Mouse (Mus musculus) hindlimb bud, embryonic 11.5 days (tissue): ENCODE results near the gene Ush2a.

ENCODE experiments used
- DNase-seq: peaks from one replicate; pipeline ENCODE4 v3.0.0-alpha.2; 2012; ENCODE audit warnings: low read depth, low spot score; ENCODE audit errors: extremely low spot score

The Ush2a gene

DNA sequence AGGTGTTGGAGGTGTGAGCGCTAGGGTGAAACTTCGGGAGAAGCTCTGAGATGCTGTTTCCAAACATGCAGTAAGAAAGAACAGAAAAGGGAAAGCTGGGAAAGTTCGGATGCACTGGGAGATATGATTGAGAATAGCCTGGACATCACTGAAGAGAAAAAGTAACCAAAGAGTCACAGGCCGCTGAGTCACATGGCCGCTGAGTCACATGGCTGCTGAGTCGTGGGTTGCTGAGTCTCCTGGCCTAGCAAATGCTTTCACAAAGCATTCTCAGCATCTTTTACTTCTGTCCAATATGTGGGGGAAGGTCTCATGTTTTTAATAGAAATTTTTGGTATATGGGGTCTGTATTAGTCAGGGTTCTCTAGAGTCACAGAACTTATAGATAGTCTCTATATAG lies 500.6 kb downstream of the Ush2a start:
- DNase-seq = no peak

DNA sequence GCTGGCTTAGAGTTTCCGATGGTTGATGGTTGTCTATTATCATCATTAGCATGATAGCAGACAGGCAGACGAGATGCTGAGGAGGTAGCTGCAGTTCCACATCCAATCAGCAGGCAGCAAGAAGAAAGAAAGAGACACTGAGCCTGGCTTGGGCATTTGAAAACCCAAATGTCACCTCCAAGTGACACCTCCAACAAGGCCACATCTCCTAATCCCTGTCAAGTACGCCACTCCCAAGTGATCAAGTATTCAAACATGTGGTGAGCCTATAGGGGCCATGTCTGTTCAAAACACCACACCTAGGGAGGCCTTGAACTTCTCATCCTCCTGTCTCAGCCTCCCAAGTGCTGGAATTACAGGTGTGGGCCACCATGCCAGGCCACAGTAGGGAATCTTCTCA lies 501.9 kb downstream of the Ush2a start:
- no peak for DNase-seq

DNA sequence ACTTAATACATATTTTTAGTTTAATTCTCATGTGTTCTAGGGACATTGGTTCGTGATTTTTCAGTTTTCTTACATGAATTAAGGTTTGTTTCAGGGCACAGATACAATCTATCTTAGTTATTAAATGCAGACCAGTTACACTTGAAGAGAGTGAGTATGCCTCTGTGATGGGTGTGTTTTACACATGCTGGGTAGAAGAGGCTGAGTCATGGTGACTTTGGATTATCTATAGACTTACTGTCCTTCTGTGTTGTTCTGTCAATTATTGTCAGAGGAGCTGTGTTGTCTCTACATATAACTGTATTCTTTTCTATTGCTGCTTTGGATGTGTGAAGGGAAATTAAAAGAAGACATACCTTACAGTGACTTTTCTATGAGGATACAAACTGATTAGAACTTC lies 509.0 kb downstream of the Ush2a start:
- no peak for DNase-seq

DNA sequence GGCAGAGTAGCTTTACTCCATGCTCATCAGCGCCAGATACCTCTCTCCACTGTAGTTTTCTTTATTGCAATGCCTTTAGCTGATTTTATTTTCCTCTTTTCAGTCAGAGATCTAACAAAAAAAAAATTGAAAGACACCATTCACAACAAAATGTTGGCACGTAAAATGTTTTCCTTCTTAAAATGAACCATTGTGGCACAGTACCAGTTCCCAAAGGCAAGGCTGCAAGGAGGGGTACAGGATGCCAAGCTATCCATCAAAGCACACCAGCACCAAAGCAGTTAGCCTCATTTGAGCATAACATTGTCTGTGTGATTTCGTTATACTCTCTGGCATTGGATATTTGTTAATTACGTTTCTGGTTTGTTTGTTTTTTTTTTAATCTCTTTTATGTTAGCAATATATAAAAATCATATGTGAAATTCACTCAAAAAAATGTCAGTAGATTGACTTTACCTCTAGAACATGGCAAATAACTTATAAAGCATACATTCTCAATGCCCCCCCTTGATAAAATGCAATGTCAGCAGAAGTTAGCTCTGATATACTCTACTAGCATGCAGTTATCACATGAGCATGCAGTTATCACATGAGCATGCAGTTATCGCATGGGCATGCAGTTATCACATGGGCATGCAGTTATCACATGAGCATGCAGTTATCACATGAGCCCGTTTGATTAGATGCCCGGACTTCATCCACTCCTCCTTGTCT lies 510.9 kb downstream of the Ush2a start:
- no peak for DNase-seq

DNA sequence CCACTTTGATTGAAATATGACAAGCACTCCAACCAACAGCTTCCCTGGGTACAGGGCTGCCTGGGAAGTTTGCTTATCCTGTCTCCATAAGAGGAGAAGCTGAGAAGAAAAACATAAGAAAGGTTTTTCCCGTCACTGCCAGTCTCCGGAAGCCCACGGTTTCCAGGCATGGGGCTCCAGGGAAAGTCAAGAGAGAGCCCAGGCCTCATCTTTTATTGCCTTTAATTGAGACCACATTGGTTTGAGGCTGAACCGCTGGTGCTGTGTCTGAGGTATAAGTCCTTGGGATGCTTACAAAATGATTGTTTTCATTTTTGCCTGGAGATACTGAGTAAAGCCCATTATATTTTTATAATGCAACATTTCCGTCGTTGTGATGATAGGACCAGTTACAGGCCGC lies 511.8 kb downstream of the Ush2a start:
- peak; percentile 39 for DNase-seq

DNA sequence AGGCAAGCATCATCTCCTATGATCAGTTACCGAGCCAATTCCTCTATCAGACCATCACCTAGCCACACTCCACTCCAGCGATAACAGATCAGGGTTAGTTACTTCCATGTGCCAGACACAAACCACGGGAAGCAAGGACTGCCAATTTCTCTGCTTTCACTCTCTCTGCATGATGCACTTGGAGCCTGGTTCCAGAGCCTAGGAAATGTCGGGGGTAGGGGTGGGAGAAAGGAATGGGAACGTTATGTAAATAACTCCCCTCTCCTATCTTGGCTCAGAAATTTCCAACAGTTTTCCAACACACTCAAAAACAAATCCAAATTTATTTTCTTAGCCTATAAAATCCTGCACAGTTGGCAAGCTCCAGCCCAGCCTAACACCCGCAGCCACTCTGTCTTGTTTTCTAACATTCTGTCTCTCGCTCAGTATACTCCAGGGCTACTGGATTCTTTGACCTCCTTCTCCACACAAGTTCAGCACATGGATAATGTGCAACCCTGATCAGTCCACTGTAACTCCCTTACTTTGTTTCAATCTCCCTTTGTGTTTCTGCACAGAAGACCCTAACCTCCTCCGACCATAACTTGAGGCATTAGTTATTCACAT lies 515.8 kb downstream of the Ush2a start:
- DNase-seq = no peak

DNA sequence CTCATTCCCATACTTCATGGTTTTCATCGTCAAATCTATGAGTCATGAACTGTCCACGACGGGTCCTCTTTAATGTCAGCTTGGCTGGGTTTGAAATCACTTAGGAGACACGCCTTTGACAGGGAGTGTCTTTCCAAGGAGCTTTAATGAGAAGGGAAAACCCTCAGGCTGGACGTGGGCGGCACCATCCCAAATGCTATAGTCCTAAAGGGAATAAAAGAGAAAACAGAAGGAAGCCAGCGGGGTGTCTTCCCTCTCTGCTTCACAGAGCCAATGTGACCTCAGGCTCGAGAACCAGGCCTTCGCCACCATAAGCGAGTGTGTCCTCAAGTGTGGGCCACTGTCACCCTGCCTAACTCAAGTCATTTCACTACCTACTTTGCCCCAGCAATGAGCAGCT lies 523.2 kb downstream of the Ush2a start:
- DNase-seq = no peak

DNA sequence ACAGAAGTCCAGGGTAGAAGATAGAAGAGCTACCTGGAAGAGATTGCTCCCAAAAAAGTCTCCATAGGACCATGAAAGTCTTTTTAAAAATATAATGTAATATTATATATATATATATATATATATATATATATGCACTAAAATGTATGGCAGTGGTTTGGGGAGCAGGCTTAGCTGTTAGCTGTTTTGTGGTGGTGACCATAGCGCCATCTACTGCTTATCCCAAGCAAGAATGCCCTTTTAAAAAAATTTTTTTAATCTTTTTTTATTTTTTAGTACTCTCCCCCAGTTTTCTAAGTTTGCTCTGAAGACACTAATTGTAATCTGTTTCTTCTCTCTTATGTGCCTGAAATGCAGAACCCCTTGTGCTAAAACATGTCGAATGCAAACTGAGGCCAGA lies 543.2 kb downstream of the Ush2a start:
- no peak for DNase-seq

DNA sequence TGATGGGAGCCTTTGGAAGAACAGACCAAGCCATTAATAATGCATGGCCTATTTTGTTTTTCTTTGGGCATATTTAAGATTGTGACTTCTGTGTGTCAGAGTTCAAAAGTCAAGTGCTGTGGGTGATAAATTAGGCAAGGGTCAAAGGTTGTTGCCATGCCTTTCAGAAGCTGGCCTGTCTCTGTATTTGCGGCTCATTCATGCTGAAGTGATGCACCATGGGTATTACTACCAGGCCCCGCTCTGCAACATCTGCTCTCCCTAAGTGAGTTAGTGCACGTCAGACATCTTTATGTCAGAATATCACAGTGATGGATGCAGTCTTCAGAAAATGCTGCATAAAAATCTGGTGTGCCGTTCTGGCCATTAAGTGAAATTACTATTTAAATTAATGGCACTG lies 544.0 kb downstream of the Ush2a start:
- peak; percentile 16 for DNase-seq

DNA sequence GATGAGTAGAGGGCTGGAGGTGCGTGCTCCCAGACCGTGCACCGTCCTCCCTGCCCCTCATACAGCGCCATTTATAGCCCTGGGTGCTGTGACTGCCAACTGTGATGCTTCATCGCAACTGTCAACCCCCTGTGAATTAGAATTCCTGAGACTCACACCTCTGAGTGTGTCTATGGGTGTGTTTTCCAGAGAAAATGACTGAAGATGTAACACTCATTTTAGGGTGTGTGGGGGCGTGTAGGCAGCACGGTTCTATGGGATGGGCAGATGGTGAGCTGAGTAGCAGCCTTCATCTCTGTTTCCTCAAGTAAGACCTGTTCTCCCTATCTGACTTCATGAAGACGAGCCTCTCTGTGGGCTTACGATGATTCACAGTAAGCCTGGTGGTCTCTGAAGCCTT lies 548.8 kb downstream of the Ush2a start:
- no peak for DNase-seq

DNA sequence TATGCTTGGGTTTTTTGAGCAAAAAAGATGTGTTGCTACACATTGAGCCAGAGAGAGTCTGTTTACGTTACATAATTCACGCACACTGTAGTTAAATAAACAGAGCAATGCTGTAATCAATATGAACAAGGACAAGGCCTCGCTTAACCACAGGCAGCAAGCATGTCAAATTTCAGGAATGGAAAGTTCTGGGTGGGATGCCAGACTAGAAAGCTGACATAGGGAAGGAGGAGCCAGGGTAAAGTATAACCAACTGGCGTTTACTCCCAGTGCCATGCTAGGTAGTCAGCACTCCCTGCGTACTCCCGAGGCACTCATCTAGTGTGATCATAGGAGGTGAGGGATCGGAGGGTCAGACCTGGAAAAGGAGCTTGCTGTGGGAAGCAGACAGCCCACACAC lies 553.2 kb downstream of the Ush2a start:
- DNase-seq = no peak

DNA sequence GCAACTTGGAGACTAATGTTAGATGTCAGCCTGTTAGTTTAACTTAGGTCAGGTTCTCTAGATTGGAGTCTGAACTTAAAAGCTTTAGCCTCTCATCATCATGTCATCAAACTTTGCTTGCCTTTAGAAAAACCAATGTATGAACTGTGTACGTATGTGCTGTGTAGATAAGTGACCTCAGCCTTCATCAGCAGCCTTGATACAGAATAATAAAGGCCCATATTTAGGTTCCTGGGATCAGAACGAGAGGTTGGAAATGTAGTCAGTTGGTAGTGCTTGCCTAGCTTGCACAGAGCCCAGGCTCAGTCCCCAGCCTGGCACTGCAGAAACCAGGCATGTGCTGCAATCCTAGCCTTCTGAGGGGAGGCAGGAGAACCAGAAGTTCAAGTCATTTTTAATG lies 562.4 kb downstream of the Ush2a start:
- no peak for DNase-seq

DNA sequence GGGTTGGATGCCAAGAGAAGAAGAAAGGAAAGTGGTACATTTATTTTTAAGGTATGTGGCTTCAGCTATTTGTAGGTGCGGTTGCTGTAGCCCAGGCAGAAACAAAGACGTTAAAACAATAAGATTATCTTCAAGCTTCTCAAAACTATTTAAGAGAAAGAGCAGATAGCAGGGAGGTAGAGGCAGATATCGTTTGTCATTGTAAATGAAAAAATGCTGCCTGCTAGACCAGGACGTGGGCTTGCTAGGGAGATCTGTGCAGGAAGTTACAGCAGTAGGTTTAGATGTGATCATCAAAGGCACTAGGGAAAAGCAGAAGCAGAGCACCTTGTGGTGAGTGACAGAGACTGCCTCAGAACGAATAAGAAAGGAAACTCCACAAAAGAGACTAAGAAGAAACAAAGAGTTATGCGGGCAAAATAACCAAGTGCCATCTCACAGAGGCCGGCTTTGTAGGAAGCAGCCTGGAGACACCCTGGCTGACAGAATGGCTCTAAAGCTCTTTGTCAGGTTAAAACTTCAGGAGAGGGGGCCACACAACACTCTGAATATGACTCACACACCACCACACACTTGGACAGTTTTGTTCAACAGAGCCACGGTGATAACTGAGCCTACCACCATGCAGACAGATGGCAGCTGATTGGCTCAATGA lies 563.2 kb downstream of the Ush2a start:
- no peak for DNase-seq

DNA sequence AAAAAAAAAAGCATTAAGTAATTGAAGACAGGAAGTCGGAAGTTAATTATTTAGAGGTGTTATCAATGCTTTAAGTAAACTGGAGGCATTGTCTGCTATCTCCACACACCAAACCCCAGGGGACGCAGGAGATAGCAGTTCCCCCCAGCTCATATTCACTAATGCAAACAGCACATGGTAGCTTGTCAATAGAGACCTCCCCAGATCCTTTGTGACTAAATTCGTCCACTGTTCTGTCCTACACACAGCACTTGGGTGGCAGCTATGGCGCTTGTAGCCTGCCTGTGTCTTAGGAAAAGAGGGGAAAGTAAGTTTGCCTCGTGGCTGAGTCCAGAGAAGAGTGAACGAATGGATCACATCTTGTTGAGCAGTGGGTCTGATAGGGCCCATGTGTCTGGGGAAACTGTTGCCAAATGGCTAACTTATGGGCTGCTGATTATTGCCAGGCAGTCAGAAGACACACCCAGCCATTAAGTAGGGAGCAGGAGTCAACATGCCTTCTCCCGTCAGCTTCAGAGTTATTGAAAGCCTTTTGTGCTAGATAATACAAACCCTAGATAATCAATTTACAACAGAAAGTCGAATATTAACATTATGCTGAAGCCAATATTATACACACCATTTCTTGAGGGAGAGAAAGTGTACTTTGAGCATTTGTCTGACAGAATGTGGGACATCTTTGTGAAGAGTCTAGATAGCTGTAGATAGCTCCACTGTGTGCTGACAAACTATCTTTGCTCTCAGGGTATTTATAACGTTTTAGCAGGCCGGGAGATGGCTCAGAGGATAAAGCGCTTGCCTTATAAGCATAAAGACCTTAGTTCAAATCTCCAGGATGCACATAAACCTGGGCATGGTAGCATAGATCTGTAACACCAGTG lies 568.9 kb downstream of the Ush2a start:
- DNase-seq = peak; percentile 14

DNA sequence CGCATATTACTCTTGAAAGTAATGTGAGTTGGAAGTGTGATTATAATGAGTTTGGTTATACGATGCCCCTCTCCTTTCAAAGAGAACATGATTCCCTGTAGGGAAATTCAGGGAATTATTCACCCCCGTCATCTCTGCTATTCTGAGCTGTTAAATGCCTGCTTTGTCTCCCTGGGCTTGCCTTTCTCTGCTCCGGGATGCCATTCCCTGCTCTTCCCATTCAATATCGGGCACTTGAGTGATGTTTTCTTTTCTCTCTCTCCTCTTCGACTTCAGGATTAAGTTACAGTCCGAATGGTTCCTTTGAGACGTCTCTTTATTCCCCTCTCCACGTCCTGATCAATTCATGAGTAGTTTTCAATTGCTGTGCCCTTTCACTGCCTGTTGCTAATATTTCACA lies 572.1 kb downstream of the Ush2a start:
- DNase-seq = no peak

DNA sequence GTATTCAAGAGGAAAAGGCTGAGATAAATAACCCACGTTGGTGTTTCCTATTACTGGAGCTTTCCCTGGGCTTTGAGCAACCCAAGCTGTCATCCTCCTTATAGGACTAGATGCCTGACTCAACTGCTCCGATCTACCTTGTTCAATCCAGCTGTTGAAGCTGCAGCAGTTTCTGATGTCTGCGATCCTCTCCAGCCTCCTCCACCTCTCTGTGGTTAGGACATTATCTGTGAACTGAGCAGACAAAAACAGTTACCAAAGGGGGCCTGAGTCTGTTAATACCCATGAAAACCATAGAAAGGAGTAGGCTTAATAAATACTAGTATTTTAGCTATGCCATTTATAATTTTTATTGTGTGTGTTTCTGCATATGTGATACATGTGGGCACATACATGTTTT lies 572.9 kb downstream of the Ush2a start:
- no peak for DNase-seq

DNA sequence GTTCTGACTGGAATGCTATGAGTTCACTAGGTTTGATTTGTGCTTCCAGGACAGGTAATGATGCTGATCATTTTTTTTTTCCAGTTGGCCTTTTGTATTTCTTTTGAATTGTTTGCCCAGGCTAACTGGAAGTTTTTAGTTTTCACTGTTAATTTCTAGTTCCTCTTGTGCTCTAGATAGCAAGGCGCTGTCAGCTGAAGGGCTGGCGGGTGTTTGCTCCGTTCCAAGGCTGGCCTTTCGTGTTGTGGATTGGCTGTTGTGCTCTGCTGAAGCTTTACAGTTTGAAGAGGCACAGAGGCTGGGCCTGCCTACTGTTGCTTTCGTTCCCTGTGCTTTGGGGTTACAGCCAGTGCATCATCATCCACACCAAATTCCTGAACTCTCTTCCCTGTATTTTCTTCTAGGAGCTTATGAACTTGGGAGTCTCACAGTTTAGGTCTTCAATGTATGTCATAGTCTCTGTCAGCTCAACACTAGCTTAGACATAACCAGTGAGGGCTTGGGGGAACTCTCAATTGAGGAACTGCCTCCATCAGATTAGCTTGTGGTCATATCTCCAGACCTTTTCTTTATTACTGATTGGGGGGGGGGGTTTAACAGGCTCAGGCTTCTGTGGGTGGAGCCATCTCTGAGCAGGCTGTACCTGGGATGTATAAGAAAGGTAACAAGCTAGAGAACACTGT lies 575.9 kb downstream of the Ush2a start:
- no peak for DNase-seq

DNA sequence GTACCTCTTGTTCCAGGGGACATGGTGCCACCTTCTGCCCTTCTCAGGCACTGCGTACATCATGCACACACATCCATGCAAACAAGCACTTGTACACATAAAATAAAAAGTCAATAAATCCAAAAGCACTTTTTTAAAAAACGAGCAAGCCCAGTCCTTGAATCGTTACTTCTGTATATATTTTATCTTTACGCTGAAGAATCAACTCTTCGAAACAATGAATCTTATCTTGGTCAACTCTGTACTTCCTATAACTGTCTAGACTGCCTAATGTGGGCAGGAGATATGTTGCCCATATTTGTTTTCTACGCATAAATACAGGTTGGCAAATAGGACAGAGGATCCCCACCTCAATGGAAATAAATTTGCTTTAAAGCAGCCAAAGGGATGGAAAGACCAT lies 585.4 kb downstream of the Ush2a start:
- no peak for DNase-seq

DNA sequence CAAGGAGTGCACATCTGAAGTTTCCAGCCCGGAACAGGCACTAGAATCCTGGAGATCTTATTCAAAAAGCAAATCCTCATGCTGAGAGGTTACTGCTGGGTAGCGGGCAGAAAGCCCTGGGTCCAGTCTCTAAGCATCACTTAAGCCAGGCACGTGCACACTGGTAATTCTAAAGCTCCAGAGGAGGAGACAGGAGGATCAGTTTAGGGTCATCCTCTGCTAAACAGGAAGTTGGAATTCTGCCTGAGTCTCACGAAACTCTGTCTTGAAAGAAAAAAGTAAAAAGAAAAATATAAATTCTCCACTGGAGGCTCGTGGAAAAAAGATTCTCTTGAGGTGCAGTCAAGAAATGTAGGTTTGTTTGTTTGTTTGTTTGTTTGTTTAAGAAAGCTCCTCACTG lies 591.0 kb downstream of the Ush2a start:
- DNase-seq = no peak

DNA sequence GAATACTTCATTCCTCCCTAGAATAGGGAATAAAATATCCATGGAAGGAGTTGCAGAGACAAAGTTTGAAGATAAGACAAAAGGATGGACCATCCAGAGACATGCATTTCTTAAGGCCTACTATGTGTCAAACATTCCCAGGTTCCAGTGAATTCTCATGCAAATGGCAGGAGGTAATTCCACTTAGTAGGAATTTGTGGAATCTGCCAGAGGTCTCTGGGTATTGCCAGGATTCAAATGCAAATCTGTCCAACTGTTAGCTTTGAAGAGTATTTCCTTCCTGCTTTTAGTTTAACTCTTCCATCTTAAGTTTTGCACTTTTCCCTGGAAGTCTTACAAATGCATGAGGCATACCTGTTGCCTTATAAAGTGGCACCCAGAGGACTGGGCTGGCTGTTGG lies 592.4 kb downstream of the Ush2a start:
- DNase-seq = no peak

DNA sequence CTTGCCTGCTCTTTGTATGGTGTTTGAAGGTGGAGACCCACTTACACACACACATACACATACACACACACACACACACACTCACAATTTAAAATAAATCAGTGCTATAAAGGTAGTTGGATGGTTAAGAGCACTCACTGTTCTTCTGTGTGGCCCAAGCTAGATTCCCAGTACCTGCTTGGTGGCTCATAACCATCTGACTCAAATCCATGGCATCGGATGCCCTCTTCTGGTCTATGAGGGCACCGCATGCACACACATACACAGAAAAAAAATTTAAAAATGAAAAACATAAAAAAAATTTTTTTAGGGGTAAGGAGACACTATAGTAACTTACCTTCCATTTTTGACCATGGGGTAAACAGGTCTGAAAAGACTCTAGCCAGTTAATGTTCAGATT lies 593.2 kb downstream of the Ush2a start:
- no peak for DNase-seq
